Mouse (Mus musculus): ENCODE results near the gene Rbms3.

Gene Rbms3

GRCm38 (mm10) chr9:117187116-117188034 lies 442.3 kb downstream of the Rbms3 start:
- DNase-seq (ENCODE audit: low spot score in 2 of 2): no peak

DNA sequence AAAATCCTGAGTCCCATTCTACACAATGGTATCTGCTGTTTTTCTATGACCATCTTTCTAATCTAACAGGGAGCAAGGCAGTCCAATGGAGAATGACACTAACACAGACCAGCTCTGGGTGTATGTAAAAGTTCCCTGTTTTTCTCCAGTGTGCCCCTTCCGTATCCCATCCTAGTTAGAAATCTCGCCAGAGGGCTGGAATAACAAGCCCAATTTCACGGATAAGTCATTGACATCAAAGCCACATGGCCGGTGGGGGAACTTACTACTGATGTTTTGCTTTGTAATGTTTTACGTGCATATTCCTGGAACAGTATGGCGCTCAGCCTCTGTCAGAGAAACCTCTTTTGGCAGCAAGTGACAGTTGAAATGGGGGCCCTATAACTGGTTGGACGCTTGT lies 449.1 kb downstream of the Rbms3 start:
- no peak for DNase-seq (ENCODE audit: low spot score in 2 of 2)

GRCm38 (mm10) chr9:117178366-117178765 lies 451.3 kb downstream of the Rbms3 start:
- DNase-seq (ENCODE audit: low spot score in 2 of 2): no peak

DNA sequence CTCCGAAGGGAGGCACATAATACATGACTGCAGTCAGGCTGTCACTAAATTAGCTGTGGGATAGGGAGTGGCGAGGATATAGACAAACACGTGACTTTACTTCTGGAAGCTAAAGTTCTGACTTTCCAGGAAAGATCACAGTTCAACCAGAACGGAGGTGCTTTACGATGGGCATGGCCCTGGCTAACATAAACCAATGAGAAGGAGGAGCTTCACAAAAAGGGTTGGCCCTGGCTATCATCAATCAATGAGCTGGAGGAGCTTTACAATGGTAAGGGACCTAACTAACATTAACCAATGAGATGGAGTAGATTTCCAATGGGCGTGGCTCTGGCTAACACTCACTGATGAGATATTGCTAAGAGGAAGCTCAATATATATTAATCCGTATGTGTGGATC lies 457.2 kb downstream of the Rbms3 start:
- DNase-seq (ENCODE audit: low spot score in 2 of 2): no peak

DNA sequence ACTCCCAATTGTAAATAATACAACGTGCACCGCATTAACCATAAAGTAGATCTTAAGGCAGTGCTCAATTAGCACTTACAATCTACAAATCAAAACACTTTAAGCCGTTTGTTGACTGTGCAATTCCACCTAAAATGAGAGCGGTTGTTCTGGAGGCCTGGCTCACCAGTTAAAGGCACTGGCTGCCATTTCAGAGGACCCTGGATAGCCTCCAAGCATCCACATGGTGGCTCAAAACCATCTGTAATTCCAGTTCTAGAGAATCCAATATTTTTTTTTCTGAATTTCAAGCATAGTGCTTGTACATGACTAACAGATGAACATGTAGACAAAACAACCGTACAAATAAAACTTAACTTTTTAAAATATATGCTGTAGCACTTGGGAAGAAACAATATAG lies 460.5 kb downstream of the Rbms3 start:
- DNase-seq (ENCODE audit: low spot score in 2 of 2): no peak

- DNase-seq (ENCODE audit: low spot score in 2 of 2): no peak
Observed at GRCm38 (mm10) chr9:117163143-117163542, 466.6 kb downstream of the Rbms3 start.

DNA sequence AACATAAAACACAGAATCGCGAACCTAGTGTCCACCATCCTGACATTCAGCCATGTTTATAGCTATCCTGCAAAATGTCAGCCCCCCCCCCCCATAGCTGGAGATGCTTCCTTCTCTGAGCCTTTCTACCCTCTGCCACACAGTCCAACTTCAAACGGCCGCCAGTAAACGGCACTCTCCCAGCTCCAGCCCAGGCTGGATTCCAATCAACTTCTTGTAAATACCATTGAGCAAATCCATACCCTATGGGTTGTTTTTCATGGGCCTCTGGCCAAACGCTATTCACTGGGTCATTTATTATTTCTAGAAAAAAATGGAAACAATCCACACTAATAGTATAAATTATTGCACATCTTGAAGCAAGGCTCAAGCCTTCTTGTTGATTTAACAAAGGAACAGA lies 468.6 kb downstream of the Rbms3 start:
- DNase-seq (ENCODE audit: low spot score in 2 of 2): no peak

DNA sequence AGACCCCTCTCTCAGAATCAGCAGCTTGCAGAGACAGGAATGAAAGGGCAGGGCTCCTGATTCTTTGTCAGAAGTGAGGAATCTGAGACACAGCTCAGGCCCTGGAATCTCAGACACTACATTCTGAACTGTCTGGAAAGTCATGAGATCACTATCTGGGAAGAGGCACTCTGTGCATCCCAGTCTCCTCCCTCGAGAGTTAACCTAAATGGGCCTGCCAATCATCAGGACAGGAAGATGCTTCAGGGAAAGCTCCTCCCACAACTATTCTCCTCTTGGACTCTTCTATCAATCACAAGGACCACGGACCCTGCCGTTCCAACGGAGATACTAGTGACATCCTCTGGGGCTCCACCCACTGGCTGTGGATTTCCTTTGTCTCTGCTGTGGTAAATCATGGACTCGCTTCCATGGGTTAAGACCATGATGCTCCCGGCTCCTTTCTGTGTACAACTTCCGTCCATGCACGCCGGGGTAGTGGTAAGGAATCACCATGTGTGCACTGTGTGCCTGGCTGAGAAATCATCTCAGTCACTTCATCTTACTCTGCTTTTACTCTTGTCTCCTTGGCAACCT lies 473.3 kb downstream of the Rbms3 start:
- no peak for DNase-seq (ENCODE audit: low spot score in 2 of 2)

GRCm38 (mm10) chr9:117154590-117154989 lies 475.1 kb downstream of the Rbms3 start:
- DNase-seq (ENCODE audit: low spot score in 2 of 2): no peak

DNA sequence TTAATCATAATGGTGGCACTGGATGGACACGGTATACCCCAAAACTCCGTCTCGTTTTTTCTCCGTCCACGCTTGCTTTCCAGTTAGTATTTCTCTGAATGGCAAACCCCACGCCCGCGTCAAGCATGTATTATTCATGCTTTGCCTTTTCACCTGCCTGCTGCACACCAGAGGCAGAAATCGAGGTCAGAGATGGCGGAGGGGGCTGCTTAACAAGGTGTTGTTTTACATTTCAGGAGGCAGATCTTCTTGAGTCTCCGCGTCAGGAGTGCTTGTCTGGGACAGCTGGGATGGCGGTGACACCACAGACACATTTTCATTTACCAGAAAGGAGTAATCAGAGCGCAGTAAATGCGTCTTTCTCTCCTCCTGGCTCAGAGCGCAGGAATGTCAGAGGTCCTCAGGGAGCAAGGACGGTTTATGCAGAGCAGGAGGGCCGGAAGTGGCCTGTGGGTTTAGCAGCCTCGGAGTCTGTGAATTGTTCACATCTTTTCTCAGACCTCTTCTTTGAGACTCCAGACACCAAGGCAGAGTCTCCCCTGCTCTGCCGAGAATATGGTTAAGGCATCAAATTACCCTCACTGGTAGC lies 475.9 kb downstream of the Rbms3 start:
- DNase-seq (ENCODE audit: low spot score in 2 of 2): no peak

DNA sequence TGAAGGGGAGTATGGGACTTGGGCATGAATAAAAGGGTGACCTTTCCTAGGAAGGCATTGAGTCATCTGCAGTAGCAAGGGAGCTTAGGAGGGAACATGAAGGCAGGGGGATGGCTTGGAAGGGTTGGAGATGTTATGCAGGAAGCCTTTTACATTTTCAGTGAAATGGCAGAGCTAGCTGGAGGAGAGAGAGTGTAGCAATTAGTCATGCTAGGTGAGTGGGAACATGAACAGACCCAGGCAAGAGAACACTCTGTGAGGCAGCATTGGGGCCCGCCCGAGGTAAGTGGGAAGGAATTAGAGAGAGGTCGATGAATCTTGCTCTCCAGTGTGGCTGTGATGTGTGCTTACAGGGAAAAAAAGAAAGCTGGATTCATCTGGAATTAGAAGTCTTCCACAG lies 477.8 kb downstream of the Rbms3 start:
- DNase-seq (ENCODE audit: low spot score in 2 of 2): no peak

DNA sequence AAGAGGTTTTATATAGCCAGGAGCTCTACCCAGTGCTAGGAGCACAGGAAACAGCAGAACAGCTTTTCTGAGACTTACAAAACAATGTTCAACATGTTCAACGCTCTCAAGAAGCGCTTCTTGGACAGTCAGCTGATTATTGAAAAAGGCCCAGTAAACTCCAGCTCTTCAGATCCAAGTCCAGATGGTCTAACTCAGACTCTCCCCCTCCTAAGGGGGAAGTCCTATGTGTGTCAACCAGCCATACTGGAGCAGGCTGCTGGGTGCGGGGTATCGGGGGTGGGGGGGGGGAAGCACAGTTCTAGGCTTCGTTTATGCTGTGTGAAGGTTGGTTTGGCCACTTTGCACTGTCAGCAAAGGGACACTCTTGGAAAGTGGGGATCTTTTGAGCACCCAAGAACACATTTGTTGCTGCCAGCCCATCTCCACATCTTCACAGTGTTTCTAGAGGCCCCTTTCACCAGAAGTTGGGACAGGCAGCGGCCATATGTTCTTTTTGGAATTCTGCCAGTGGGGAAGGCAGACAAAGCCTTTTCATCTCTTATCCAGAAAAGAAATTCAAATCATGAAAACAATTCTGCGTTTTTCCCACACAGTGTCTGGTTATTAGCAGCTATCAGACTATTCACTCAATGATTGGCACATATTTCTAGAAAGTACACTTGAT lies 485.5 kb downstream of the Rbms3 start:
- no peak for DNase-seq (ENCODE audit: low spot score in 2 of 2)

DNA sequence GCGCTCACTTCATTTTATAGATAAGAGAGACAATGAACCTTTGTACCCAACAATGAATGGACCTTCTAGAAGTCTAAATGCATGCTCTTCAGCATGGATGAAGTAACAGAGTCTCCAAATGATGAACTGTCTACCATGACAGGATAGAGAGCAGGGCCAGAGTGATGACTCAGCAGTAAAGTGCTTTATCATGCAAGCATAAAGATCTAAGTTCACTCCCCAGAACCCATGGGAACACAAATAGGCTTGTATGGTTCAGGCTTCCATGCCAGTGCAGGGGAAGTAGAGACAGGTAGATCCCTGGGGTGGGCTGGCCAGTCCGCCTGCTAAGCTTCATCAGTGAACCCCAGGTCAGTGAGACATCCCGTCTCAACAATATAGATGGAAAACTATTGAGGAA lies 489.7 kb downstream of the Rbms3 start:
- DNase-seq (ENCODE audit: low spot score in 2 of 2): no peak

DNA sequence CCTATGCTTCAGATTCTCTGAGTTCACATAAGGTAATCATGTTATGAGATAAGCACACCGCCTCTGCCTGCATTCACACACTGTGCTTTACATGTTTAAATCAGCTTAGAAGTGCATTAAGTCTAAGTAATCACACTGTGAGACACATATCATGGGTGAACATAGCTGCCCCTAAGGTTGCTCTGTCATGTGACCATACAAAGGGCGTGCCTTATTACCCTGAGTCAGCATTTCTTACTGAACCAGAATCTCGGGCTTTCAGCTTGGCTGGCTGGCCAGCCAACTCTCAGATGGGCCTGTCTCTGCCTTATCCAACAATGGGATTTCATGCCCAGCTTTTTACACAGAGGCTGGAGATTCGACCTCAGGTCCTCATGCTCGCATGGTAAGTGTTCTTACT lies 493.3 kb downstream of the Rbms3 start:
- no peak for DNase-seq (ENCODE audit: low spot score in 2 of 2)

DNA sequence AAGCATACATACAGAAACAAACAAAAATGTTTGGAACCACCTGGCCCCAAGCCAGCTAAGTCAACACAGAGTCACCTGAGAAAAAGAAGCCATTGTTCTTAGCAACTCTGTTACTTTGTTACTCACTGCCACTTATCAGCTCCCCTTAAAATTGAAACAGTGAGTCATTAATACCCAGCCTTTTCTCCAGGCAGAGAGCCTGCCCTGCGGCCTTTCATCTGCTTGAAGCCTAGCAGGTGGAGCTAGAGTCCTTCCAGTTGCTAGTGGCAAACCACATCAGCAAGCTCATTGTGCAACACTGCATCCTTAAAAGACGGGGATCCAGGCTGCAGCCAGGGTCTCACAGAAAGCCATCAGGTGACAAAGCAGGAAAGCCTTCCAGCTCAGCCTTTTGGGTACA lies 495.7 kb downstream of the Rbms3 start:
- no peak for DNase-seq (ENCODE audit: low spot score in 2 of 2)

- DNase-seq (ENCODE audit: low spot score in 2 of 2): no peak
Observed at GRCm38 (mm10) chr9:117126816-117127215, 502.9 kb downstream of the Rbms3 start.

DNA sequence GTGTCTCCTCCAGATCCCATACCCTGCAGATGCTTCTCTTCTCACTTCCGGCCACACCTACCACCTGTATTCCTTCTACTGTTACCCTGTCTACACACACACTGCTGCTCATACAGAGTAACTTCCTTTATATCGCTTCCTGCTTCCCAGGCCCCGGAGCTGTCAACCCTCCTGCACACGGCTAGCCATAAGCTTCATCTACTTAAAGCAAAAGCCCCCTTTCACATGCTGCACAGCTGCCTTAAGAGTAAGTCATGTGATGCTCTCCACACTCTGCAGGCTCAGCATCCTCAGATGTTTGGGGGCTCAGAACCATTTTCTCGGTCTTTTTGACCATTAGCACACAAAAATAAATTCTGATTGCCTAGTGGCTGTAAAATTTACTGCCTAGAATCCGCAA lies 503.9 kb downstream of the Rbms3 start:
- DNase-seq (ENCODE audit: low spot score in 2 of 2): no peak

- no peak for DNase-seq (ENCODE audit: low spot score in 2 of 2)
Observed at GRCm38 (mm10) chr9:117121572-117121971, 508.1 kb downstream of the Rbms3 start.

- no peak for DNase-seq (ENCODE audit: low spot score in 2 of 2)
Observed at GRCm38 (mm10) chr9:117117181-117117729, 512.5 kb downstream of the Rbms3 start.

GRCm38 (mm10) chr9:117115609-117116008 lies 514.1 kb downstream of the Rbms3 start:
- no peak for DNase-seq (ENCODE audit: low spot score in 2 of 2)

- no peak for DNase-seq (ENCODE audit: low spot score in 2 of 2)
Observed at GRCm38 (mm10) chr9:117113592-117113991, 516.1 kb downstream of the Rbms3 start.

DNA sequence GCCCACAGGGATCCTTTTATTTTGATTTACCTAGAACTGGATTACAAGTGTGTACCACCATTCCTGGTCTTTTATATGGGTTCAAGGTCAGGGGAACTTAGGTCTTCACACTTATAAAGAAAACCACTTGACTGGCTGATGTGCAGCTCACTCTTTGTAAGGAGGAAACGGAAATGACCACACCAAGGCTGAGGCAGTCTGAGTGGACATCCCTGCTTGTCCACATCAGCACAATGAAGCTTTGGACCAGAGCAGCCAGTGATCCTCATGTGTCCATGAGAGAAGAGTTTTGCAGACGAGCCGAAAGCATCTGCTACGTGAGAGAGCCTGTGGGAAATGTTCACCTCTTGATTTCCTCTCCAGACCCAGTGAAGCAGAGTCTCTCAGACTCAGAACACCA lies 521.8 kb downstream of the Rbms3 start:
- DNase-seq (ENCODE audit: low spot score in 2 of 2): no peak

Data from spleen, postnatal 10 days (tissue).